Mouse (Mus musculus) hematopoietic stem cell, adult 5-6 weeks (primary cell): ENCODE data around the gene Tmed9. TPM values are rescaled to one million over a fixed set of nuclear protein-coding genes. Genes with fewer than 3 reads are reported as not detected.

Experiments
- ATAC-seq, 2 experiments: fragments of 125-278 bp in 1 of 2; replicated peaks in 1 of 2; 2 replicates each; pipeline ENCODE4 v1.8.0; 2016 to 2017; ENCODE audit warnings: inconsistent platforms in 2 of 2, mild to moderate bottlenecking in 2 of 2, moderate number of reproducible peaks in 2 of 2, low read depth in 1 of 2, moderate TSS enrichment in 1 of 2; ENCODE audit not compliant: low FRiP score in 2 of 2, poor library complexity in 2 of 2, severe bottlenecking in 2 of 2, insufficient read depth in 1 of 2, low TSS enrichment in 1 of 2
- total RNA-seq: library from RNA; stranded (forward); fragments of 172-1452, 232-1000 nt; gene quantifications from 2 replicates; pipeline ENCODE4 v1.2.3, GENCODE M21; 2017

The Tmed9 gene
- total RNA-seq, 1 experiment from 2014 or later = 114 TPM

GRCm38 (mm10) chr13:55595375-55595774, 21.8 kb downstream of the Tmed9 start:
- no peak for ATAC-seq

- ATAC-seq = no peak
These were observed 23.3 kb downstream of the Tmed9 start for GRCm38 (mm10) chr13:55596802-55597201.

- peak; percentile 77 to 82 for ATAC-seq
These were observed 26.3 kb downstream of the Tmed9 start, which contains the start of gene B4galt7 for GRCm38 (mm10) chr13:55599566-55600540. Gene B4galt7, plus strand, starts transcription at chr13:55599896.

DNA sequence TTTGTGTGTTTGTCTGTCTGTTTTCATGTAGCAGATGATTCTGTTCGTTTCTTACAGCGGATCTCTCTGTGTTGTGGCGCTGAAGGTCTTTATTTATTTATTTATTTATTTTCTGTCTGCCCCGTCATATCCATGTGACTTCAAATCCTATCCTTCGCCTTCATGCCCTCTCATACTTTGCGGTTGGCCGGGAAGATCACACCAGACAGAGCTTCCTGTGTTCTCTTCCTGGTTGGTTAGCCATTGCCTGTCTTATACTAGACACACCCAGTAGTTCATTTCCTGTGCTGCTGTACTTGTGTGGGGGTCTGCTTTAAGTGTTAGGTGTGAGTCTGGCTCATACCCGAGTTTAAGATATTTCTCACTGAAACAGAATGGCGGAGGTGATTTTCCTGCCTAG, 27.1 kb downstream of the Tmed9 start:
- ATAC-seq = peak; percentile 35 to 58; a peak in 2 of 4 replicates

DNA sequence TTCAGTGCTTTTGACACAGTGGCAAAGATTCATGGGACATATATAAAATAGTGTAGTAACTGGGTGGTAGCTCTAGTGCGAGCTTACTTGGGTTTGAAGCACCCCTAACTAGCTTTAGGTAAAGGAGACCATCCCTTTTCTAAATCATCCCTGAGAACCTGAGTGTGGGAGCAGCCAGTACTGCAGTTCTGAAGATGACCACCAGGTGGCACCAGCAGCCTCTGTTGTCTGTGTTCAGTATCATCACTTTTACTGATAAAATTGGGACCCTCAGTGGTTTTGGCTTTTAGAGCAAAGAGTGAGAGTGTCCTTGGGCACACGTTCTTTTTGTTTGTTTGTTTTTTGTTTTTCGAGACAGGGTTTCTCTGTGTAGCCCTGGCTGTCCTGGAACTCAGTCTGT, 28.1 kb downstream of the Tmed9 start:
- peak; percentile 55 to 61; a peak in 2 of 4 replicates for ATAC-seq

- no peak for ATAC-seq
These were observed 31.1 kb downstream of the Tmed9 start for GRCm38 (mm10) chr13:55604606-55605005.

DNA sequence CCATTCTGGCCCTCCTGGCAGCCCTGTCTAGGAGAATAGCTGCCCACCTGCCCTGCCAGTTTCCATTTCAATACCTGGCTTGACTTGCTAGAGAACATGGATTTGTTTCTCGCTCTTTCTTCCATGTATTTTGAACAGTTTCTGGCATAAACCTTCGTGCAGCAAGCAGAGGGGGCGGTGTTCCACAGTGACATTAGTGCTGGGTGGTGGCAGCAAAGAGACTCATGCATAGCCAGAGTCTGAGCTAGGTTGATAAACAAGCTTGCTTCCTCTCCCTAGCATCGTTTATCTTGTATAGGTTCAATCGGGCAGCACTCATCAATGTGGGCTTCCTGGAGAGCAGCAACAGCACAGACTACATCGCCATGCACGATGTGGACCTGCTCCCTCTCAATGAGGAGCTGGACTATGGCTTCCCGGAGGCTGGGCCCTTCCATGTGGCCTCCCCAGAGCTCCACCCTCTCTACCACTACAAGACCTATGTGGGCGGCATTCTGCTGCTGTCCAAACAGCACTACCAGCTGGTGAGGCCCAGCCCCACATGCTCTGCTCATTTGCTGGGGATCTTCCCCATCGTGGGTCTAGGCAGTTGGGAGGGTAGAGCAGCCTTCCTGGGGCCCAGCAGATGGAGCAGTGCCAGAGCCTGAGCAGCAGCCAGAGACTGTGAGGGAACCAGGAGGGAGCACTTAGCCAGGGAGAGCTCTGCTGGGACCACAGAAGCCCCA, 33.5 kb downstream of the Tmed9 start:
- ATAC-seq = no peak

- no peak for ATAC-seq
These were observed 34.1 kb downstream of the Tmed9 start for GRCm38 (mm10) chr13:55607624-55608006.

GRCm38 (mm10) chr13:55611996-55612395, 38.5 kb downstream of the Tmed9 start:
- no peak for ATAC-seq

- no peak for ATAC-seq
These were observed 39.9 kb downstream of the Tmed9 start for GRCm38 (mm10) chr13:55613471-55613870.

GRCm38 (mm10) chr13:55619328-55619727, 45.8 kb downstream of the Tmed9 start:
- ATAC-seq = no peak

DNA sequence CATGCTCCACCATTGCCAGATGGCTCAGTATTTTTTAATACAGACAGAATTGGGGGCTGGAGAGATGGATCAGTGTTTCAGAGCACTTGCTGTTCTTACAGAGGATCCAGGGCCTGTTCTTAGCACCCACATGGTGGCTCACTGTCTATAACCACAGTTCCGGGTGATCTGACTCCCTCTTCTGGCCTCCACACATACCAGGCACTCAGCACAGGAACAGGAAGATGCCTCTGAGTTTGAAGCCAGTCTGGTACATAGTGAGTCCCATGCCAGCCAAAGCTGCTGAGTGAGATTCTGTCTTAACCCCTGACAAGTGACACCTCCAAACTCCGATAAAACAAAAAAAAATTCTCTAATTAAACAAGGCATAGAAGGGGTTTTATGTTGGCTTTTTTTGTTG, 46.7 kb downstream of the Tmed9 start:
- ATAC-seq = no peak

GRCm38 (mm10) chr13:55622156-55622648, 48.7 kb downstream of the Tmed9 start:
- 0 out of 4 replicates have a peak, but pooled peaks of 1 of the 2 experiments have one; percentile 4 for ATAC-seq

DNA sequence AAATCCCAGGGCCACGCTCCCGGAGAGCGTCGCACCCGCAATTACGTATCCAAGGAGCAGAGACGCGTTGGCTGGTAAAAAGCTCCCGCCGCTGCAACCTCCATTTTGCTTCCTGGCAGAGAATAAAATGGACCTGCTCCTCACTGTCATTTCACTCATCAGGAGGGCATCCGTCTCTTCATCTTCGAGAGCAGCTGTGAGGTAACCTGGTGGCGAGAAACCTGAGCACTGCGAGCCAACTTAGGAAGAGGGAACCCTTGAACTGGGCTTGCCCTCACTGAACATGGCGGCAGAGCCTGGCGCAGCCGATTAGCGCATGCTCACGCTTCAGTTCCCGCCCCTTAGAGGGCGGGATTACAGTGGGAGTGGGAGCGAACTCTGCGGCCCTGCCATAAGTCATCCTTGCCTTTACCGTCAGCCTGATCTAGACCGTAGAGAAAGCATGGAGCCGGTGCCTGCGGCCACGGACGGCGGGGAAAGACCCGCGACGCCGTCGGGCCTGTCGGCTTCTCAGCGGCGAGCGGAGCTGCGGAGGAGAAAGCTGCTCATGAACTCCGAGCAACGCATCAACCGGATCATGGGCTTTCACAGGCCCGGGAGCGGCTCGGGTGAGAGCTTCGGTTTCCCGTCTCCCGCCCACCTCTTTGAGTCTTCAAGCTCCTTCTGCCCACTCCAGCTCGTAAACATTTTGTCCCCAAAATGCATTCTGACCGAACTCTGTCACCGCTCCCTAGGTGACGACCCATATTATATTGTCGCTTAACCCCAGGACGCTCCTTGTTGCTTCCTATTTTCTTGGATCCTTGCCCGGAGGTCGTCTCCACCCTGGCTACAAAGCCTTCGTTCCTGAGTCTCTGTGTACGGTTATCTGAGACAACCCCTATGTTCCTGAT, 49.4 kb downstream of the Tmed9 start, which contains the start of gene Caml:
Gene Caml, plus strand, starts transcription at position 357 of the 893 bp plus-strand sequence.
- peak; percentile 96 to 97 for ATAC-seq

GRCm38 (mm10) chr13:55634639-55635127, 61.2 kb downstream of the Tmed9 start, which contains the start of gene Ddx46:
Gene Ddx46, plus strand, starts transcription at chr13:55635027.
- peak; percentile 92 to 98 for ATAC-seq

GRCm38 (mm10) chr13:55635146-55635571, 61.6 kb downstream of the Tmed9 start:
- ATAC-seq = peak; percentile 44 to 67; a peak in 3 of 4 replicates
